Mouse (Mus musculus): ENCODE measurements around the gene Hist1h1d. TPM values are rescaled to one million over a fixed set of nuclear protein-coding genes. Genes with fewer than 3 reads are reported as not detected.
"Not testable (repeated sequence)": the region's sequence is repeated elsewhere in the genome, so short reads cannot be mapped to it uniquely, and the experiment has no call there.

Hist1h1d gene
- polyA plus RNA-seq, 1 experiment from 2014 or later, result 0.80 TPM

DNA sequence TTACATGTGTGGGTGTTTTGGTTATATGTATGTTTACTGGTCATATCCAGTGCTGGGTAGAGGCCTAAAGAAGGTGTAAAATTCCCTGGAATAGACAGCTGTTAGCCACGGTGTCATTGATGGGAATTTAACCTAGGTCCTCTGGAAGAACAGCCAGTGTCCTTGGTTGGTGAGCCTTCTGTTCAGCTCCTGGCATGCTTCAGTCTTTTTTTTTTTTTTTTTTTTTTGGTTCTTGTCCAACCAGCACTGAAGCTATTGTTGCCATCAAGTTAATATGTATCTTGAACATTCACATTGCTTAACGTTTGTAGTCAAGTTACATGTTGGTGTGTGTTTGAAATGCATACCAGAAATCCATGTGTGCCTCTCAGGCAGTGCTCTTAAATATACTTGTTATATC is 11.4 kb downstream of the Hist1h1d start:
- H3K9ac ChIP-seq (replicated peaks), result no peak overlapping the region
- peak overlapping the region; percentile 98; the same call in 1 of the 2 replicates for H3K27ac ChIP-seq
- H3K27me3 ChIP-seq, result no peaks in the 10 kb centered on the region
- H3K4me2 ChIP-seq, result no peak overlapping the region
- H3K9me3 ChIP-seq, result no peaks in the 10 kb centered on the region
- no peak for ATAC-seq (ENCODE audit: insufficient number of reproducible peaks, insufficient read depth, low FRiP score, low TSS enrichment, low read depth)
- no peak overlapping the region for H3K4me3 ChIP-seq (replicated peaks)
- WGBS, result 94% methylated on average over 2 of the region's 2 CpGs
- H3K4me1 ChIP-seq (replicated peaks), result no peaks in the 10 kb centered on the region
- H3K36me3 ChIP-seq, result no peaks in the 10 kb centered on the region

DNA sequence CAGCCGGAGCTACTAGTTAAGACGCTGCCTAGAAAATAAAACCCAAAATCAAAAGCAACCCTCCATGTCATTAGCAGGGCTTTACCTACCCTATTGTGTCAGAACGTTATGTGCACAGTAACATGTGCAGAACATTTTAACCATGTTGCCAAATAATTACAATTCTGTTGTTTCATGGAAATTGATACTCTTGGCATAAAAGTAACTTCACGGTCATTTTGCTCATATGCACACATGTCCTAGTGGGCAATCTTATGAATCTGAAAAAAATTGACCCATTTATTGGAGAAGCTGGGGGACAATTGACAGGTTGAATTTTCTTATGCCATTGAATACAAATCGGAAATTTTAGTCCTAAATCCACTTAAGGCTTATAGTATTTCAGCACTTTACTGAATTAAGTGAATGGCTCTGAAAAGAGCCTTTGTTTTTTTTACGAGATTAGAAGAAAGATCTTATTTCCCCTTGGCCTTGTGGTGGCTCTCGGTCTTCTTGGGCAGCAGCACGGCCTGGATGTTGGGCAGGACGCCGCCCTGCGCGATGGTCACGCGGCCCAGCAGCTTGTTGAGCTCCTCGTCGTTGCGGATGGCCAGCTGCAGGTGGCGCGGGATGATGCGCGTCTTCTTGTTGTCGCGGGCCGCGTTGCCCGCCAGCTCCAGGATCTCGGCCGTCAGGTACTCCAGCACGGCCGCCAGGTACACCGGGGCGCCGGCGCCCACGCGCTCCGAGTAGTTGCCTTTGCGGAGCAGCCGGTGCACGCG is 17.4 kb downstream of the Hist1h1d start:
- peak overlapping the region; percentile 47 for H3K4me3 ChIP-seq (replicated peaks)
- under 1% methylated on average over 23 of the region's 41 CpGs for WGBS
- H3K9me3 ChIP-seq; H3K4me1 ChIP-seq (replicated peaks); H3K36me3 ChIP-seq; ATAC-seq (ENCODE audit: insufficient number of reproducible peaks, insufficient read depth, low FRiP score, low TSS enrichment, low read depth); H3K27me3 ChIP-seq: not testable (repeated sequence)
- H3K27ac ChIP-seq, result peak overlapping the region; percentile 97
- peak overlapping the region; percentile 75 for H3K4me2 ChIP-seq
- H3K9ac ChIP-seq (replicated peaks), result peak overlapping the region; percentile 57

DNA sequence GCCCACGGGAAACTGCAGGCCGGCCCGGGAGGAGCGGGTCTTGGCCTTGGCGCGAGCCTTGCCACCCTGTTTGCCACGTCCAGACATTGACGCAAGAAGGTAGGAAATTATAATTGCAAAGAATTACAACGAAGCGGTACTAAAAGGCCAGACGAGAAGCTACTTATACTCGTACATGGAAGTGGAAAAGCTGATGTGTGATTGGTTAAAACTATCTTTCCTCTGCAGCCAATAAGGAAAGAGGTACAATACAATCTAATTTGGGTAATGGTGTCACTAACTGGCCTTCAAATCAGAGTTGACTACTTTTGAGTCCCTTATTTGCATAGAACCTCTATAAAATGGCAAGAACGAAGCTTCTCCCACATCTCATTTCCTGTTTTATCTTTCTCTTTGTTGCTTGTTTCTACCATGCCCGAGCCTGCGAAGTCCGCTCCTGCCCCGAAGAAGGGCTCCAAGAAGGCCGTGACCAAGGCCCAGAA is 18.0 kb downstream of the Hist1h1d start, which contains the start of the genes Hist1h2ae and Hist1h2bg:
Hist1h2ae (minus strand) TSS at position 199 of the 482 bp plus-strand sequence.
Hist1h2bg (plus strand) TSS at position 375 of the 482 bp plus-strand sequence.
- H3K9me3 ChIP-seq, result no peaks in the 10 kb centered on the region
- peak within 1 kb of the TSS; percentile 47 for H3K4me3 ChIP-seq (replicated peaks)
- H3K9ac ChIP-seq (replicated peaks), result peak within 1 kb of the TSS; percentile 84
- WGBS, result 0% methylated on average over 18 of the region's 18 CpGs
- no peaks in the 10 kb centered on the region for H3K36me3 ChIP-seq
- peak within 1 kb of the TSS; percentile 97 for H3K27ac ChIP-seq
- H3K4me2 ChIP-seq, result peak within 1 kb of the TSS; percentile 75
- peaks cover 5% of the 10 kb centered on the region; the same call in 1 of the 2 replicates for H3K4me1 ChIP-seq (replicated peaks)
- ATAC-seq (ENCODE audit: insufficient number of reproducible peaks, insufficient read depth, low FRiP score, low TSS enrichment, low read depth), result peak; percentile 88
- no peaks in the 10 kb centered on the region for H3K27me3 ChIP-seq

DNA sequence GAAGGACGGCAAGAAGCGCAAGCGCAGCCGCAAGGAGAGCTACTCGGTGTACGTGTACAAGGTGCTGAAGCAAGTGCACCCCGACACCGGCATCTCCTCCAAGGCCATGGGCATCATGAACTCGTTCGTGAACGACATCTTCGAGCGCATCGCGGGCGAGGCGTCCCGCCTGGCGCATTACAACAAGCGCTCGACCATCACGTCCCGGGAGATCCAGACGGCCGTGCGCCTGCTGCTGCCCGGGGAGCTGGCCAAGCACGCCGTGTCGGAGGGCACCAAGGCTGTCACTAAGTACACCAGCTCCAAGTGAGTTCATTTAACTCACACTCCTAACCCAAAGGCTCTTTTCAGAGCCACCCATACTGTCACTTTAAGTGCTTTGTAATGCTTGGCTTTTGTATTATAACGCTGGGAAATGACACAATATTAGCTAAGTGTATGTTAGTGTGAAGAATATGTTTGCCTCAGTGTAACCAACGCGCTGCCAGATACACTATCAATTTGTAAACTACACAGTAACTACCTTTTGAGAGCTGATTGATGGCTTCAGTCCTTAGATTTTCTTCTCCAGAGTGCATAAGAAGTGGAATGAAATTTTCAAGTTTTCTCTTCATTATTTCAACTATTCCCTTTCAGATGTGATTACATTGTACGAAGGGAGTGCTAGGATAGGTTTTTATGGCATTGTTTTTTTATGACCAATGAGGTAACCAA is 18.6 kb downstream of the Hist1h1d start:
- not testable (repeated sequence) for H3K9me3 ChIP-seq; ATAC-seq (ENCODE audit: insufficient number of reproducible peaks, insufficient read depth, low FRiP score, low TSS enrichment, low read depth); H3K36me3 ChIP-seq; H3K27me3 ChIP-seq
- H3K4me2 ChIP-seq, result peak overlapping the region; percentile 75
- peak overlapping the region; percentile 84 for H3K9ac ChIP-seq (replicated peaks)
- 0% methylated on average over 17 of the region's 34 CpGs for WGBS
- H3K4me3 ChIP-seq (replicated peaks), result peak overlapping the region; percentile 47
- H3K4me1 ChIP-seq (replicated peaks), result peaks cover 11% of the 10 kb centered on the region
- H3K27ac ChIP-seq, result peak overlapping the region; percentile 97

DNA sequence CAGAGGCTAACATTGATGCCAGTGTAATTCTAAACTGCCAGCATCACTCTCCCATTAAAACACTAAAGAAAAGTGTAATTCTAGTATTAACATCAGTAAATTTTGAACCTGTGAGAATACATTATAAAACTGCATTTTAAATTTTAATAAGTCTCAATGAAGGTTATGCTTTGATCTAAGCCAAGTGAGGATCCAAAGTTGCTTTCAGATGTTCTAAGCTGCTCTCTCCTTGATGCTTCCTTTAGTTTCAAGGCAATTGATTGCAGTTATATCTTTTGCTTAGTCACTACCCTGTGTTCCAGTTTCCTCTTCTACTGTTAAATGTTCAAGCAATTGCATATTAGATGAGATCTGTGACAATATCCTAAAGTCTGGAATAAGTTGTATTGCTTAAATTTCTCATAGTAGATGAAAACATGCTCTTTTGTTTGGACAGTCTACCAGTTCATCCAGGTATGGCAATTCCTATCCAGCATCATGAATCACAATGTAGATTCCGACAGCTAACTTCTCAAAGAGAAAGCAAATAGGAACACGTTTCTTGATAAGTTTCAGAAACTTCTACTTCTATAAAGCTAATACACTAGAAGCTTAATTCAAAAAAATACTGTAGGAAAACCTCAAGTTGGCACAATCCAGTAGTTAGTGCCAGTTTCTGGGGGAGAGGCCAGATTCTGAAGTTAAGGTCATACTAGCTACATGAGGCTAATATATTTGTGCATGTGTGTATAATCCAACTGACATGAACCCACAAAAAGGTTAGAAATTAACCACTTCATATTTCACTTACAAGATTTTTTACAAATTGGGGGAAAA is 19.4 kb downstream of the Hist1h1d start:
- WGBS, result 34% methylated on average over 2 of the region's 2 CpGs
- no peak for ATAC-seq (ENCODE audit: insufficient number of reproducible peaks, insufficient read depth, low FRiP score, low TSS enrichment, low read depth)
- H3K27me3 ChIP-seq, result no peaks in the 10 kb centered on the region
- no peaks in the 10 kb centered on the region for H3K36me3 ChIP-seq
- H3K4me1 ChIP-seq (replicated peaks), result peaks cover 14% of the 10 kb centered on the region
- H3K9me3 ChIP-seq, result no peaks in the 10 kb centered on the region
- peak overlapping the region; percentile 97 for H3K27ac ChIP-seq
- H3K4me3 ChIP-seq (replicated peaks), result peak overlapping the region; percentile 47
- H3K4me2 ChIP-seq, result peak overlapping the region; percentile 75
- peak overlapping the region; percentile 84 for H3K9ac ChIP-seq (replicated peaks)

DNA sequence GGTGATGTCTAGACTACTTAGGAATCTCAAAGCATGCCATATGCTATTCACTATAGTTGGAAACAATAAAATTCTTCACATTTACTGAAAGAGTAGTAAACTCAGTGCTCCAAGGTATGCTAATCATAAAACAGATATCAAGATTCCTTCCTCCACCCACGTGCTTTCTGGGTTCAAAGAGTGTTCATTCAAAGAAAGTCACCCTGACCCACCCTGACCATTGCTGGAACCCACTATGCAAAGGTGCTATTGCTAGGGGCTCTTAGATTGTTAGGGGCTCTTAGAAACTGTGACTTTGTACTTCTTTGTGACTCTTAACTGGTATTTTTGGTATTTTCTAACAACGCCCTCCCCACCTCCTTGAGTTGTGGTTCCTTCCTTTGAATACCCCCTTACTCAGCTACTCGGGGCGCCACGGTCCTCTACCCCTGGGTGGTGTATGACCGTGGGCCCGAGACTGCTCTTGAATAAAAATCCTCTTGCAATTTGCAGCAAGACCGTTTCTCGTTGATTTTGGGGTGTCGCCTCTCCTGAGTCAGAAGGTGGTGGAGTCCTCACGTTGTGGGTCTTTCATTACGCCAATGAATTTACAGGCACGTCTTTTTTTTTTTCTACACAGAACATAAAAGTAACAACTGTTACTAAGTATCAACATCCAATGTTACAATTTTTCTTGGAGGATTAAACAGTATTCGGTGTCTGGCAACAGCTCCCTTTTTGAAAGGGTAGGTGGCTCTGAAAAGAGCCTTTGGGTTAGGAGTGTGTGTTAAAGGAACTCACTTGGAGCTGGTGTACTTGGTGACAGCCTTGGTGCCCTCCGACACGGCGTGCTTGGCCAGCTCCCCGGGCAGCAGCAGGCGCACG is 20.2 kb downstream of the Hist1h1d start:
- Histone ChIP-seq H3K27ac (peak overlapping the region; percentile 97), H3K4me2 (peak overlapping the region; percentile 75), H3K4me3 (replicated peaks) (peak overlapping the region; percentile 47), H3K4me1 (replicated peaks) (peaks cover 14% of the 10 kb centered on the region), H3K9ac (replicated peaks) (peak overlapping the region; percentile 84)
- not testable (repeated sequence) for ATAC-seq (ENCODE audit: insufficient number of reproducible peaks, insufficient read depth, low FRiP score, low TSS enrichment, low read depth); H3K36me3 ChIP-seq; H3K9me3 ChIP-seq; H3K27me3 ChIP-seq
- 8% methylated on average over 20 of the region's 20 CpGs for WGBS

DNA sequence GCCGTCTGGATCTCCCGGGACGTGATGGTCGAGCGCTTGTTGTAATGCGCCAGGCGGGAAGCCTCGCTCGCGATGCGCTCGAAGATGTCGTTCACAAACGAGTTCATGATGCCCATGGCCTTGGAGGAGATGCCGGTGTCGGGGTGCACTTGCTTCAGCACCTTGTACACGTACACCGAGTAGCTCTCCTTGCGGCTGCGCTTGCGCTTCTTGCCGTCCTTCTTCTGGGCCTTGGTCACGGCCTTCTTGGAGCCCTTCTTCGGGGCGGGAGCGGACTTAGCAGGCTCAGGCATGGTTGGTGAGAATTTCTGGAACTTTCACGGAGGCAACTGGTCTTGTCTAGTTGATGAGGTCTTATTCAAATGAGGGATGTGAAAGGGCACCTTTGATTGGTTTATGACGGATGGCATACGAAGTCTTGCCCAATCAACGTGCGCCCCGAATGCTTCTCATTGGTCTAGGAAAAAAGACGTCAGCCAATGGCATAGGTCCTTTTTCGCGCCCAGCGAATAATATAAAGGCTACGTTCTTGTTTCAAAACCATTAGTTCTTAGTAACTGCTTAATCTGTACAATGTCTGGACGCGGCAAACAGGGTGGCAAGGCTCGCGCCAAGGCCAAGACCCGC is 20.9 kb downstream of the Hist1h1d start, which contains the start of the genes Hist1h2bf and Hist1h2ad:
Hist1h2bf (minus strand) TSS at position 299 of the 627 bp plus-strand sequence.
Hist1h2ad (plus strand) TSS at position 484 of the 627 bp plus-strand sequence.
- H3K27me3 ChIP-seq, H3K9me3 ChIP-seq, H3K36me3 ChIP-seq: not testable (repeated sequence)
- peak within 1 kb of the TSS; percentile 75 for H3K4me2 ChIP-seq
- H3K27ac ChIP-seq, result peak within 1 kb of the TSS; percentile 97
- ATAC-seq (ENCODE audit: insufficient number of reproducible peaks, insufficient read depth, low FRiP score, low TSS enrichment, low read depth), result peak; percentile 92
- under 1% methylated on average over 41 of the region's 42 CpGs for WGBS
- H3K4me3 ChIP-seq (replicated peaks), result peak within 1 kb of the TSS; percentile 49
- peak within 1 kb of the TSS; percentile 84 for H3K9ac ChIP-seq (replicated peaks)
- peaks cover 14% of the 10 kb centered on the region for H3K4me1 ChIP-seq (replicated peaks)

DNA sequence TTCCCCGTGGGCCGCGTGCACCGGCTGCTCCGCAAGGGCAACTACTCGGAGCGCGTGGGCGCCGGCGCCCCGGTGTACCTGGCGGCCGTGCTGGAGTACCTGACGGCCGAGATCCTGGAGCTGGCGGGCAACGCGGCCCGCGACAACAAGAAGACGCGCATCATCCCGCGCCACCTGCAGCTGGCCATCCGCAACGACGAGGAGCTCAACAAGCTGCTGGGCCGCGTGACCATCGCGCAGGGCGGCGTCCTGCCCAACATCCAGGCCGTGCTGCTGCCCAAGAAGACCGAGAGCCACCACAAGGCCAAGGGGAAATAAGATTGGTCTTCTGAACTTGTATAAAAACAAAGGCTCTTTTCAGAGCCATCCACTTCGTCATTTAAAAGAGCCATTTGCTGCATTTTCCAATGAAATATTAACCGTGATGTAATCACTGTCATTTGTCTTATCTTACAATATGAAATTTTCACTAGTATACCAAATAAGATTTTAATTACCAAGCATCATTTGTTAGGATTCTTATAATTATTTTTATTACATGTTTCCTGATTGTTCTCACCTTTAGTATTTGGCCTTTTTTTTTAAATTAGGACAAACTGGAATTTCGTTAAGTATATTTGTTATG is 21.6 kb downstream of the Hist1h1d start:
- not testable (repeated sequence) for H3K9me3 ChIP-seq; H3K36me3 ChIP-seq; H3K27me3 ChIP-seq; ATAC-seq (ENCODE audit: insufficient number of reproducible peaks, insufficient read depth, low FRiP score, low TSS enrichment, low read depth)
- peaks cover 14% of the 10 kb centered on the region for H3K4me1 ChIP-seq (replicated peaks)
- H3K4me3 ChIP-seq (replicated peaks), result peak overlapping the region; percentile 49
- H3K4me2 ChIP-seq, result peak overlapping the region; percentile 75
- H3K9ac ChIP-seq (replicated peaks), result peak overlapping the region; percentile 55; the same call in 1 of the 2 replicates
- peak overlapping the region; percentile 97 for H3K27ac ChIP-seq
- WGBS, result 0% methylated on average over 9 of the region's 39 CpGs

DNA sequence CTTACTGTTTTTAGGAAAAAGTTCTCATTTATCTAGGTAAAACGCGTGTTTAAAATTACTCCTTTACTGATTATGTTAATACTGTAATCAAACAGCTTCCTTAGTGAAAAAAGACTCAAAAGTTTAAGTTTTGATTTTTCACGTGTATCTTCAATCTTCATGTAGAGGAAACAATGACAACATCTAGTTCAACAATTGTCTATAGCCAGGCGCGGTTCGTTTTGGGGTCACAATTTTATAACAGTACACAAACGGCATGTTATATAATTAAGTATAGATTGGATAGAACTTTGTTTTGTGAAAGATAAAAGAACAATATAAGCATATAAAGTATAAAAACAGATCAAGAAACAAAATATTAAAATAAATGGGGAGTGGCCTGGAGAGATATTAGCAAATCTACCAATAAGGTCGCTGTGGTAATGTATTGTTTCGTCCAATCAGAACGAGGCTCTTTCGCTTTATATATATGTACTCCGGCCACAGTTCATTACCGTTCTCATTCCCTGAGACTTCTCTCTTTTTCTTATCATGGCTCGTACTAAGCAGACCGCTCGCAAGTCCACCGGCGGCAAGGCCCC is 22.3 kb downstream of the Hist1h1d start, which contains the start of gene Hist1h3d:
Hist1h3d (plus strand) TSS at position 493 of the 581 bp plus-strand sequence.
- WGBS, result under 1% methylated on average over 18 of the region's 18 CpGs
- Histone ChIP-seq H3K4me1 (replicated peaks) (peaks cover 10% of the 10 kb centered on the region), H3K4me2 (peak within 1 kb of the TSS; percentile 73), H3K9ac (replicated peaks) (peak within 1 kb of the TSS; percentile 80), H3K9me3 (no peaks in the 10 kb centered on the region), H3K4me3 (replicated peaks) (peak within 1 kb of the TSS; percentile 49), H3K27me3 (no peaks in the 10 kb centered on the region), H3K36me3 (no peaks in the 10 kb centered on the region), H3K27ac (peak within 1 kb of the TSS; percentile 94)
- peak; percentile 54 for ATAC-seq (ENCODE audit: insufficient number of reproducible peaks, insufficient read depth, low FRiP score, low TSS enrichment, low read depth)

All from limb, embryonic 12.5 days (tissue).